Mouse (Mus musculus) gastrocnemius, adult 2 months (tissue): ENCODE data around the gene Bcl7c. TPM values are rescaled to one million over a fixed set of nuclear protein-coding genes. Genes with fewer than 3 reads are reported as not detected.

Source experiments
- DNase-seq: peaks from one replicate; pipeline ENCODE4 v3.0.0; 2022
- H3K27ac ChIP-seq: fragments of 200-600 bp; 2 replicates; pipeline ENCODE4 v1.8.1; 2022; ENCODE audit warnings: mild to moderate bottlenecking
- H3K4me3 ChIP-seq: fragments of 200-600 bp; 2 replicates; pipeline ENCODE4 v1.8.1; 2022; ENCODE audit warnings: mild to moderate bottlenecking, moderate library complexity
- CTCF ChIP-seq: fragments of 200-600 bp; IDR thresholded peaks from 2 replicates; pipeline ENCODE4 v1.8.1; 2022; ENCODE audit warnings: antibody characterized with exemption, mild to moderate bottlenecking, moderate library complexity
- intact Hi-C: fragments of 180-260 bp; cut with DNase I; formaldehyde crosslinking; loops from one replicate; pipeline ENCODE4 v1.15.1; 2025
- long read RNA-seq, 2 experiments: library from polyadenylated mRNA; stranded (forward); transcript quantifications; one replicate each; pipeline ENCODE4 v2.0.0; 2021
- total RNA-seq, 2 experiments: library from RNA; stranded (reverse); gene quantifications; 2 replicates each; pipeline ENCODE4 v1.2.3; 2021

Bcl7c gene
- 10 to 100 TPM; 26.7 to 32.9 TPM for total RNA-seq
- long read RNA-seq, experiment 1, transcript Bcl7c-201 (6 exons, 1,132 nt) = major isoform, 22 of 24 reads
- long read RNA-seq, experiment 1, partial matches to known transcripts = 0 of 24 reads
- long read RNA-seq, experiment 1, other reads (novel, unspliced or antisense) = 2 of 24 reads
- long read RNA-seq, experiment 2, transcript Bcl7c-205 (6 exons, 891 nt) = minor isoform, 5 of 21 reads
- long read RNA-seq, experiment 2, transcript Bcl7c-201 (6 exons, 1,132 nt) = major isoform, 10 of 21 reads
- long read RNA-seq, experiment 2, partial matches to known transcripts = 2 of 21 reads
- long read RNA-seq, experiment 2, other reads (novel, unspliced or antisense) = 4 of 21 reads

DNA sequence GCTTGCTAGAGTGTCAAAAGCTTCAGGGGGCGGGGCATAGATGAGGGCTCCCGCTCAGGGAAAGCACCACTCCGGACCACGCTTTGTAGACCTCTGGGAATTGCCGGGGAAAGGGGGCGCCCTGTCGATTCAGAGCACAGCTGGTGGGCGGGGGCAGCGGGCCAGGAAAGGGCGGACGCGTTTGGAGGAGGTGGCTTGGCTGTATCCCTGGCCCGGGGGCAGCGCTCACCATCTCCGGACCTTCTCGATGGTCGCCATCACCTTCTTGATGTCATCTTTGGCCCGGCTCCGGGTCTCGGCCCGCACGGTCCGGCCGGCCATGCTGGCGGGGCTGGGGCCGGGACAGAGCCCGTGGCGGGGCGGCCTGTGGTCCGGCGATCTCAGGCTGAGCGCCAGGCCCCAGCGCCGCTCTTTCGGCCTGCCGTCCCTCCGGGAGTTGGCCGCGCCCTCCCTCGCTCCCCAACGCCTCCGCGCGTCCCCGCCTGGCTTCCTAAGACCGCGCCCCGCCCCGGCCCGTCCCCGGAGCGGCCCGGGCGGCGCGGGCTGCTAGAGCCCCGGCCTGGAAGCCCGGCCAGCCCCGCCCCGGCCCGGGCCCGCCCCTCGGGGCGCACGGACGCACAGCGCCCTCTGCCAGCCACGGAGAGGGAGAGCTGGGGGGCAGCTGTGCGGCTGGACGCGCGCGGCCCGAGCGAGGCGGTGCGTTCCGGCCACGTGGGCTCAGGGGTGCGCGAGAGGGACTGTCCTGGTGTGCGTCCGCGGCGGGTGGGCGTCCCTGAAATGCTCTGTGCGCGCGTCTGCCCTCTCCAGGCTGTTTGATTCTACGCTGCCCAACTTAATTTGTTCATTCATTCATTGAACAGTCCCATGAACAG is at the start of gene Bcl7c:
Gene Bcl7c (minus strand): TSS at position 727 of the 872 bp plus-strand sequence.
- Histone ChIP-seq H3K4me3 (peak within 1 kb of the TSS; percentile 96), H3K27ac (peak within 1 kb of the TSS; percentile 96)
- TF ChIP-seq CTCF = peak; percentile 69
- DNase-seq = peak; percentile 95
- intact Hi-C loops = loop anchor here (1.0 to 2.0 kb wide), 2 partner anchors 18 to 33 kb away; no protein-coding TSS in a partner anchor

- H3K27ac ChIP-seq = no peak overlapping the region
- H3K4me3 ChIP-seq = no peak overlapping the region
- intact Hi-C loops = no loop called here
- TF ChIP-seq CTCF = no peak
- DNase-seq = no peak
Observed at GRCm38 (mm10) chr7:127753741-127754140, 45.0 kb upstream of the Bcl7c start.

DNA sequence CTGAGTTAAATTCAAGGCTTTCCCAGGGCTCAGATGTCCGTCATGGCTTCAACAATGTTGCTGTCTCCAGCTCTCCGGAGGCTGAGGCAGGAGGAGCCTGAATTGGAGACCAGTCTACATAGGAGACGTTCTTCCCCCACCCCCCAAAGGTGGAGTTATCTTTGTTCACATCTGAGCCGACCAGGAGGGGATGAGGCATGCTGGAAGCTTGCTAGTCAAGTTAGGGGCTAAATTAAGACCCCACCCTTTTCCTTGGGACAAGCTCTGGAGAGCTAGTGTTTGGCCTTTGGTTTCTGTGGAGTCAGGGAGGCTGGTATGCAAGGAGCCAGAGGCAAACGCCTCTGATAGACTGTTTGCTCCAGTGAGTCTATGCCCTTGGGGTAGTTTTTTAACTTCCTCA is 44.4 kb upstream of the Bcl7c start:
- intact Hi-C loops = no loop called here
- Histone ChIP-seq H3K27ac (no peak overlapping the region), H3K4me3 (no peak overlapping the region)
- DNase-seq = no peak
- TF ChIP-seq CTCF = no peak

DNA sequence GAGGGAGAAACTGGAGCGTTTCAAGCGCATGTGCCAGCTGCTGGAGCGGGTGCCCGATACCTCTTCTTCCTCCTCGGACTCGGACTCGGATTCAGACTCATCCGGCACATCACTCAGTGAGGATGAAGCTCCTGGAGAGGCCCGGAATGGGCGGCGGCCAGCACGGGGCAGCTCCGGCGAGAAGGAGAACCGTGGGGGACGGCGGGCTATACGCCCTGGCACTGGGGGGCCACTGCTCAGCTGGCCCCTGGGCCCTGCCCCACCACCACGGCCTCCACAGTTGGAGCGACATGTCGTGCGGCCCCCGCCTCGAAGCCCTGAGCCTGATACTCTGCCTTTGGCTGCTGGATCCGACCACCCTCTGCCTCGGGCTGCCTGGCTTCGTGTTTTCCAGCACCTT is 43.3 kb upstream of the Bcl7c start:
- H3K27ac ChIP-seq = no peak overlapping the region
- intact Hi-C loops = no loop called here
- TF ChIP-seq CTCF = no peak
- H3K4me3 ChIP-seq = no peak overlapping the region
- no peak for DNase-seq

GRCm38 (mm10) chr7:127751619-127752018 is 42.9 kb upstream of the Bcl7c start:
- H3K27ac ChIP-seq = no peak overlapping the region
- intact Hi-C loops = no loop called here
- no peak for TF ChIP-seq CTCF

GRCm38 (mm10) chr7:127750131-127751127 is 41.7 kb upstream of the Bcl7c start:
- H3K4me3 ChIP-seq = 0 out of 2 replicates have a peak overlapping the region, but pooled peaks have one; percentile 21
- intact Hi-C loops = no loop called here
- DNase-seq = no peak
- TF ChIP-seq CTCF = no peak
- no peak overlapping the region for H3K27ac ChIP-seq

More at GRCm38 (mm10) chr7:127751619-127752018, 42.9 kb upstream of the Bcl7c start:
- no peak overlapping the region for H3K4me3 ChIP-seq
- no peak for DNase-seq

- no peak for DNase-seq
- TF ChIP-seq CTCF = no peak
- Histone ChIP-seq H3K27ac (no peak overlapping the region), H3K4me3 (no peak overlapping the region)
- intact Hi-C loops = no loop called here
Observed at GRCm38 (mm10) chr7:127748235-127748560, 39.5 kb upstream of the Bcl7c start.

DNA sequence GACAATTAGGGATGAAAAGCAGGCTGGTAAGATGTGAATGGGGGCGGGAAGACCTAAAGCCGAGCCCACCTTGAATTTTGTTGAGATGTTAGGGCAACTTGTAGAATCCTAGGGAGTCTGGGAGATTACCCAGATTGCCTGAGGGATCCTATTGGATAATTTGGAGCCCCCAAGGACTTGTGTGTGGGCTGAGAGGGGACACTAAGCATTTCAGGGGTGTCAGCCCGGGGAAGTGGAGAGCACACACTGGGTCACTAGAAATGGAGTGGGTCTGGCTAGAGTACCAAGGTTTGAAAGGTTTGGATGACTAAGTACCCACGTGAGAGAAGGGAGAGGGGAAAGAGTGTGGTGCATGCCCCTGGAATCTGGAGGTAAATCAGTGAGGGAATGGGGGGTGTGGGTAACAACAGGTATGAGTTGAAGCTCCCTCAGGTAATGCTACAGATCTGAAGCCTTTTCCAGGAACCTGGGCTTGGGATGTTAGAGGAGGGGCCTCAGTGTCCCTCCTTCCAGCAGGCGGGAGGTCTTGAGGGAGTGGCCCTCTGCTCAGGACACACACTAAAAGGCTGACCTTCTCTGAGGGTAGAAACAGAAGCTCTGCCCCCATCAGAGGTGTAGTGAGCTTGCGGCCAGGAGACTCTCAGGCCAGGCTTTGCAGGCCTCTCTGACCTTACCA is 39.0 kb upstream of the Bcl7c start:
- TF ChIP-seq CTCF = no peak
- Histone ChIP-seq H3K4me3 (peak overlapping the region; percentile 80), H3K27ac (no peak overlapping the region)
- intact Hi-C loops = no loop called here
- no peak for DNase-seq

GRCm38 (mm10) chr7:127746494-127747491 is 38.1 kb upstream of the Bcl7c start:
- TF ChIP-seq CTCF = no peak
- Histone ChIP-seq H3K27ac (peak overlapping the region; percentile 89), H3K4me3 (peak overlapping the region; percentile 80)
- peak; percentile 63 for DNase-seq
- intact Hi-C loops = no loop called here

DNA sequence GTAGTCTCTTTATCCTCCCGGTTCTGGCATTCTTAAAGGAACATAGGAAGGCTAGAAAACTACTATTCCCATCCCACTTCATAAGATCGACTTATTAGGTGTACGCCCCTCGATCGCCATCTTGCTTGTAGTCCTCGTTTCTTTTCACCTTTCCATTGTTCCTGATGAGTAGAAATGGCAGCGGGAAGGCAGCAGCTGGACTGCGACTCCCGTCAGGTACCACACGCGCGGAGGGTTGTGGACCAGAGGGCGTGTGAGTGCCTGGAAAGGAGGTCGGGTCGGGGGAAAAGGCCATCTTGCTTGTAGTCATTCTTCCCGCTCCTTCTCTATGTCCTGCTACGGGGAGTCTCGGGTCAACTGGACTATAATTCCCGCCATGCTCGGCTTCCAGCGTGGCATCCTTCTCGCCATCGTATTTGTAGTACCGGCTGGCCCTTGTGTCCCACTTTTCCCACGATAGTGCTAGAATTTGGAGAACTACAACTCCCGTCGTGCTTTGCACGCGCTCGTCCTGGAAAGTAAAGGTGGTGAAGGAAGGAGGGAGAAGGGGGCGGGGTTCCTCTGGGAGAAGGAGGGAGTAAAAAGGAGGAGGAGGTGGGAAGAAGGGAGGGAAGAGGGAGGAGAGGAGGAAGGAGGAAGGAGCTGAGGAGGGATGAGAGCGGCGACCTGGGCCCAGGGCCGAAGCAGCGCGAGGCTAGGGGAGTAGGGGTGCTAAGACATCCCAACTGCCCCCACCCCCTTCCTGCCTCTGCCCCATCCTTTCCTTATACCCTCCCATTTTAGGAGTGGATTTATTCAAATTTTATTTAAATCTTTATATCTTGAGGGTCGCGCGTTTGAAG is 37.1 kb upstream of the Bcl7c start:
- intact Hi-C loops = no loop called here
- Histone ChIP-seq H3K4me3 (peak overlapping the region; percentile 80), H3K27ac (peak overlapping the region; percentile 89)
- peak; percentile 95 for DNase-seq
- TF ChIP-seq CTCF = no peak
